Mouse (Mus musculus) embryo, embryonic 11 days (tissue): ENCODE results near the gene Uqcrc1.

Experiments used
- DNase-seq: peaks from one replicate; pipeline ENCODE4 v3.0.0-alpha.2; 2015

Gene Uqcrc1

GRCm38 (mm10) chr9:108936418-108937364 is at the start of gene Uqcrc1:
TSS of gene Uqcrc1 (plus strand) at chr9:108936633.
- peak; percentile 98 for DNase-seq

GRCm38 (mm10) chr9:108912308-108912707 is 24.1 kb upstream of the Uqcrc1 start:
- no peak for DNase-seq

- DNase-seq = no peak
Observed at GRCm38 (mm10) chr9:108913161-108913560, 23.3 kb upstream of the Uqcrc1 start.

GRCm38 (mm10) chr9:108913621-108914020 is 22.8 kb upstream of the Uqcrc1 start:
- DNase-seq = no peak

- no peak for DNase-seq
Observed at GRCm38 (mm10) chr9:108914491-108914890, 21.9 kb upstream of the Uqcrc1 start, which contains the start of gene Tmem89. TSS of gene Tmem89 (plus strand) at chr9:108914619.

- DNase-seq = no peak
Observed at GRCm38 (mm10) chr9:108925897-108926296, 10.5 kb upstream of the Uqcrc1 start.

GRCm38 (mm10) chr9:108928424-108928823 is 8.0 kb upstream of the Uqcrc1 start:
- DNase-seq = no peak

- DNase-seq = no peak
Observed at GRCm38 (mm10) chr9:108935991-108936390, 442 bp upstream of the Uqcrc1 start.

GRCm38 (mm10) chr9:108945111-108945510 is 8.7 kb downstream of the Uqcrc1 start:
- no peak for DNase-seq

- no peak for DNase-seq
Observed at GRCm38 (mm10) chr9:108945608-108946007, 9.2 kb downstream of the Uqcrc1 start.

GRCm38 (mm10) chr9:108949231-108949966 is 13.0 kb downstream of the Uqcrc1 start:
- peak; percentile 69 for DNase-seq

- no peak for DNase-seq
Observed at GRCm38 (mm10) chr9:108949967-108950728, 13.7 kb downstream of the Uqcrc1 start.

GRCm38 (mm10) chr9:108953081-108953636 is 16.7 kb downstream of the Uqcrc1 start, which contains the start of gene Col7a1:
TSS of gene Col7a1 (plus strand) at chr9:108953586.
- DNase-seq = peak; percentile 16

GRCm38 (mm10) chr9:108955241-108955640 is 18.8 kb downstream of the Uqcrc1 start:
- DNase-seq = no peak

- DNase-seq = no peak
Observed at GRCm38 (mm10) chr9:108955846-108956245, 19.4 kb downstream of the Uqcrc1 start.

GRCm38 (mm10) chr9:108963577-108963976 is 27.1 kb downstream of the Uqcrc1 start:
- no peak for DNase-seq

- no peak for DNase-seq
Observed at GRCm38 (mm10) chr9:108964338-108964737, 27.9 kb downstream of the Uqcrc1 start.

GRCm38 (mm10) chr9:108970623-108971022 is 34.2 kb downstream of the Uqcrc1 start:
- no peak for DNase-seq

- DNase-seq = no peak
Observed at GRCm38 (mm10) chr9:108976483-108976882, 40.0 kb downstream of the Uqcrc1 start.

- no peak for DNase-seq
Observed at GRCm38 (mm10) chr9:108977966-108978365, 41.5 kb downstream of the Uqcrc1 start.

GRCm38 (mm10) chr9:108982498-108982897 is 46.1 kb downstream of the Uqcrc1 start:
- no peak for DNase-seq

GRCm38 (mm10) chr9:108983209-108983608 is 46.8 kb downstream of the Uqcrc1 start:
- no peak for DNase-seq
